Mouse (Mus musculus): Measurements from ENCODE around the gene 1600002K03Rik.

The 1600002K03Rik gene

GRCm38 (mm10) chr10:80141243-80141642, 31.5 kb upstream of the 1600002K03Rik start:
- DNase-seq, result peak; percentile 97 to 98

- peak; percentile 95 to 96 for DNase-seq
Observed at GRCm38 (mm10) chr10:80141786-80142529, 30.8 kb upstream of the 1600002K03Rik start.

- DNase-seq, result no peak
Observed at GRCm38 (mm10) chr10:80142530-80142925, 30.2 kb upstream of the 1600002K03Rik start.

GRCm38 (mm10) chr10:80143664-80144063, 29.1 kb upstream of the 1600002K03Rik start:
- DNase-seq, result peak in 1 of 2 experiments; percentile 34

- peak in 1 of 2 experiments; percentile 16 for DNase-seq
Observed at GRCm38 (mm10) chr10:80144159-80144558, 28.6 kb upstream of the 1600002K03Rik start.

- DNase-seq, result peak; percentile 86 to 92
Observed at GRCm38 (mm10) chr10:80144864-80145838, 27.6 kb upstream of the 1600002K03Rik start.

GRCm38 (mm10) chr10:80145896-80146295, 26.8 kb upstream of the 1600002K03Rik start:
- peak; percentile 54 to 69 for DNase-seq

GRCm38 (mm10) chr10:80146568-80147011, 26.2 kb upstream of the 1600002K03Rik start:
- peak in 1 of 2 experiments; percentile 33 for DNase-seq

GRCm38 (mm10) chr10:80147146-80147718, 25.5 kb upstream of the 1600002K03Rik start:
- peak in 1 of 2 experiments; percentile 36 for DNase-seq

- peak; percentile 75 to 84 for DNase-seq
Observed at GRCm38 (mm10) chr10:80147719-80148601, 24.8 kb upstream of the 1600002K03Rik start, which contains the start of gene Midn. Midn (plus strand) TSS chr10:80148272.

GRCm38 (mm10) chr10:80148610-80149290, 24.0 kb upstream of the 1600002K03Rik start:
- peak; percentile 95 to 97 for DNase-seq

GRCm38 (mm10) chr10:80149291-80150225, 23.2 kb upstream of the 1600002K03Rik start:
- DNase-seq, result peak; percentile 98 to 99

- DNase-seq, result peak; percentile 80 to 82
Observed at GRCm38 (mm10) chr10:80150226-80151210, 22.2 kb upstream of the 1600002K03Rik start.

- DNase-seq, result peak; percentile 70 to 79
Observed at GRCm38 (mm10) chr10:80151211-80152034, 21.3 kb upstream of the 1600002K03Rik start.

GRCm38 (mm10) chr10:80152071-80152872, 20.5 kb upstream of the 1600002K03Rik start:
- peak in 1 of 2 experiments; percentile 47 for DNase-seq

GRCm38 (mm10) chr10:80152873-80153260, 19.9 kb upstream of the 1600002K03Rik start:
- peak in 1 of 2 experiments; percentile 38 for DNase-seq

GRCm38 (mm10) chr10:80153713-80154112, 19.0 kb upstream of the 1600002K03Rik start:
- no peak for DNase-seq

All from cerebellum, postnatal 14 days (tissue).